Mouse (Mus musculus) splenic B cell, adult 2 months (primary cell): ENCODE results near the gene Ppp3ca.

Source experiments
- DNase-seq: peaks from one replicate; pipeline ENCODE4 v3.0.0-alpha.2; 2011; ENCODE audit warnings: low read depth, low spot score
- H3K27me3 ChIP-seq: 2 replicates; pipeline ENCODE4 v1.6.1; 2012; ENCODE audit warnings: mild to moderate bottlenecking, low read length, moderate library complexity, mixed read lengths; ENCODE audit not compliant: control insufficient read depth, poor library complexity, insufficient read depth, severe bottlenecking
- H3K36me3 ChIP-seq: 2 replicates; pipeline ENCODE4 v1.6.1; 2012; ENCODE audit warnings: mild to moderate bottlenecking, low read length, moderate library complexity, mixed read lengths; ENCODE audit not compliant: control insufficient read depth, poor library complexity, insufficient read depth, severe bottlenecking

The Ppp3ca gene

DNA sequence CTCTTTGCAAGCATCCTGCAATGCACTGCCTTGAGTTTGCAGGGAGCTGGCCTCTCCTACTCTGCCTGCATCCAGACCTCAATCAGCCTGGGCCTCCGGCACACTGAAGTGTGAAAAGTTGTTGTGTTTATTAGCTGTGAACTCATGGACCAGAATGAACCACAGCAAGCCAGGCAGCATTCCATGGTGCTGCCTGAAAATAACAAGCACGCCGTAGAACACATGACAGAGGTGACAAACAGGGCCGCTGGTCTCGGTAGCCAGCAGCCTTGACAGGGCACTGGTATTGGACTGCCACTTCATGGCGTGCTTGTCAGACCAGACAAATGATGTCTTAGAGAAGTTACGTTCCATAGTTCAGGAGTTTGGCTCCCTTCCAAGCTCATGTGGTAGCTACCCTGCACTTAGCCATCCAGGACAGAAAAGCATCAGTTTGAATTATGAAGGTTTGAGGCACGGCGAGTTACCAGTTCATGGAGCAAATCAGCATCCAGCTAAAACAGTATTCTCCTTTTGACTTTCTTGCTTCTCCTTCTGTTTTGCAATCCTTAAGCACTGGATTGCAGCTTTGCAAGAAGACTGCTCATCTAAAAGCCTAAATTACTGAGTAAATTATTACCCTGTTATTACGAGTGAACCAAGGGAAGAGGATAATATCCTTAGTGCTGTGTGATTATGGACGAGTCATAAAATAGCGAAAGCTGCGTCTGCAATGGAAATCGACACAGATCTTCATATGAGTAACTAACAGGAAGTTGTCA lies 202.0 kb downstream of the Ppp3ca start:
- Histone ChIP-seq H3K36me3 (peaks cover 5% of the 10 kb centered on the region; the same call in 1 of the 2 replicates), H3K27me3 (no peaks in the 10 kb centered on the region)
- DNase-seq = no peak

DNA sequence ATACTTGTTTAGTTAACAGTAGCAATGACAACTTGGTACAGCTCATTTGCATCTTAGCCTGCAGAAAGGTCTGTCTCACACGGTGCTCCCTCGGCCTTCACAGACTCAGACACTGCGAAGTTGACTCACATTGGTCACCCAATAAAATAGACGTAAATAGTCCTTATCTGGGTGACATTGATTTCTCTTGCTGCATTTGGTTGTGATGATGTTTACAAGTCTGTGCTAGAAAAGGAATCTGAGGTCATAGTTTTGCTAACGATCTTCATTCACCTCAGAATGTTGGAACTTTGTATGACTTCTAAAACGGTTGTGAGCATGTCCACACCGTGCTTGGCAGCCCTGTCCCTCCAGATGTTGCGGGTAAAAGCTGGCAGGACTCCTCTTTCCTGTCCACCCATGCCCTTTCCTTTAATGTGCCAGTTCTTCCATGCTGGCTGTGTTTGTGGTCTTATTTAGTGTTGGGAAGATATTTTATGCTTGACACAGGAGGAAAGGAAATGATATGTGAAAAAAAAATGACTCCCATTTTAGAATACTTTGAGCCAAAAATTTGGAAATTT lies 202.7 kb downstream of the Ppp3ca start:
- no peaks in the 10 kb centered on the region for H3K27me3 ChIP-seq
- peaks cover 8% of the 10 kb centered on the region for H3K36me3 ChIP-seq
- DNase-seq = no peak

DNA sequence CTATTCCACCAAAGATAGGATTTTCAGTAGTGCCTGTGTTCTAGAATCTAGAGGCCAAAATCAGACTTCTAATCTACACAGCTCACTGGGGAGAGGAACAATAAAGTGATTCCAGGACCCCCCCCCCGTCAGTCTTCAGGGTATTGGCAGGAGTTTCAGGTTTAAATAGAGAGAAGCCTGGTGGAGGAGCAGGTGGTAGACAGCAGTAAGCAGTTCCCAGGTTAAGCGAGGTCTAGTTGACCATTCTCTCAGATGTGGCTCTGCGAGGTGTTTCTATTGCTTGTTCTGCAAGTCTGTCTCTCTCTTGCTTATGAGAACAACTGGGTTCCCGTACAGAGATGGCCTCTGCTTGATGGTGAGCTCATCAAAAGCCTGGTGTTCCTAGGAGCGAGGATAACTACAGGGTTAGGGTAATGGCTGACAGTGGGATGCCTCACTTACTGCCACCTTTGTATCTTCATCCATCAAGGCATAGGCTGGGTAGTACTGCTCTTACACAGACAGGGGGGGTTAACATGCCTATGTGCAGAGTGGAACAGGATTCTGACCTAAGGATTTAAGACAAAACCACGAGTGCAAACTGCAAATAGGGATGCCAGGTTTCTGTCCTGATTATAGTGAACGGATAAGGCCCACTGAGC lies 204.0 kb downstream of the Ppp3ca start:
- Histone ChIP-seq H3K27me3 (no peaks in the 10 kb centered on the region), H3K36me3 (peaks cover 11% of the 10 kb centered on the region)
- no peak for DNase-seq

GRCm38 (mm10) chr3:136874566-136874965 lies 204.6 kb downstream of the Ppp3ca start:
- Histone ChIP-seq H3K36me3 (peaks cover 11% of the 10 kb centered on the region), H3K27me3 (no peaks in the 10 kb centered on the region)
- DNase-seq = no peak

DNA sequence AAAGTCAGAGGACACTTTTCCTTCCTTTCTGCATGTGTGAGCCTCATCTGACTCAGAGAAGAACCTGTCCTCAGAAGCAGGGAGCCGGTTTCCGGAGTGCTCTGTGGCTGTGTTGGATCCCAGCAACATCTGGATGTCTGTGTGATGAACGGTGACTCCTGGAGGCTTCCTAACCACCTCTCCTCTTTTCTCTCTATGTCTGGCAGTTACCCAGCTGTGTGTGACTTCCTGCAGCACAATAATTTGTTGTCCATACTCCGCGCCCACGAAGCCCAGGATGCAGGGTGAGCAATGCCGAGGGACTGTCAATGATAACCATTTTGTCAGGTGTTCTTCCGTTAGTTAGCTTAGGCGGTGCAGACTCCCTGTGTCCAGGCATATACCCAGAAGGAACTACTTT lies 217.8 kb downstream of the Ppp3ca start:
- no peak for DNase-seq
- no peaks in the 10 kb centered on the region for H3K27me3 ChIP-seq
- H3K36me3 ChIP-seq = peaks cover 15% of the 10 kb centered on the region

DNA sequence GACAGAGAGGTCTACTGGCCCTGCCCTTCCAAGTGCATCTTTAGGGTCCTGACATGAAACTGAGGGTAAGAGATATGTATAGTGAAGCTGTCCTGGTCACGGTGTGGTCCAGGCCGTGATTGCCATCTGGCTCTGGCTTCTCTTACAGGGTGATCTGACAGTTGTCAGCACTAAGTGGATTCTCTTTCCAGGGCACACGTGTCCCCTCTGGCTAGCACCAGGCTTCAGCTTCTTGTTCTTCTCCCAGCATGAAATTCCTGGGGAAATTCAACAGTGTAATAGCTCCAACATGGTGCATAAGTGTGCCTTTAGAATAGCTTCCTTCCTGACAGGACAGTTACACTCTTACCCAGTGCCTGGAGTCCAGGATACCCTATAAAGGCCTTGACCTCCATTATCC lies 222.2 kb downstream of the Ppp3ca start:
- no peaks in the 10 kb centered on the region for H3K27me3 ChIP-seq
- no peak for DNase-seq
- peaks cover 13% of the 10 kb centered on the region for H3K36me3 ChIP-seq

- Histone ChIP-seq H3K36me3 (peaks cover 16% of the 10 kb centered on the region), H3K27me3 (no peaks in the 10 kb centered on the region)
- DNase-seq = no peak
Measured at GRCm38 (mm10) chr3:136893596-136894402, 223.9 kb downstream of the Ppp3ca start.

DNA sequence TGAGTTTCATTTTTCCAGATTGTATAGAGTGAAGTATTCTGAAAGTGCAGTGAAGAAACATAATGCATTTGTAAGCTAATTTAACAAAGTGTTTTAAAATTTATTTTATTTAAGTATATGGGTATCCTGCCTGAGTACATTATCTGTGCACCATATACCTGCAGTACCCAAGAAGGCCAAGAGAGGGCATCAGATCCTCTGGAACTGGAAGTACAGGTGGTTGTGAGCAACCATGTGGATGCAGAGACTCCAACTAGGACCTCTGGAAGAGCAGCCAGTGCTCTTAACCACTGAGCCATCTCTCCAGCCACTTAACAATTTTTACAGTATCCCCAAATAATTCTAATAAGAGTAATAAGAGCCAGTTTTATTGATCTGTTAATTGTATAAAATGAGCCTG lies 225.6 kb downstream of the Ppp3ca start:
- H3K27me3 ChIP-seq = no peaks in the 10 kb centered on the region
- peak; percentile 70 for DNase-seq
- H3K36me3 ChIP-seq = peaks cover 12% of the 10 kb centered on the region

DNA sequence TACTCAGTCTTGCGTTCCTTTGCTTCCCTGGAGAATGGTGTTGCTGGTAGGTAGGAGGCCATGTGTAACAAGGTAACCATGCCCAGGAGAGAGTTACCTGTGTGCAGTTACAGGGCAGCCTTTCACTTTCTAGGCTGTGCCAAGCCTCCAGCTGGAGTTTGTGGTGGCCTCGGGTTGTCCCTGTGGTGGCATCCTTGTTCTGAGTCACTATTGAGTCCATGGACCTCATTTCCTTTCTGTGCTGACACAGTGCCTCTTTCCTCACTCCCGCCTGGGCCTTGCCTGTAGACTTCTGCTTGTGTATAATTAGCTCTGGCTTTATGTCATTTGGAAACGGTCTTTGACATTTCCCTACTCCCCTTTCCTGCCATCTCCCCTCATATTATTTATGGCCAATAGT lies 226.4 kb downstream of the Ppp3ca start:
- DNase-seq = no peak
- Histone ChIP-seq H3K36me3 (peaks cover 17% of the 10 kb centered on the region), H3K27me3 (no peaks in the 10 kb centered on the region)

DNA sequence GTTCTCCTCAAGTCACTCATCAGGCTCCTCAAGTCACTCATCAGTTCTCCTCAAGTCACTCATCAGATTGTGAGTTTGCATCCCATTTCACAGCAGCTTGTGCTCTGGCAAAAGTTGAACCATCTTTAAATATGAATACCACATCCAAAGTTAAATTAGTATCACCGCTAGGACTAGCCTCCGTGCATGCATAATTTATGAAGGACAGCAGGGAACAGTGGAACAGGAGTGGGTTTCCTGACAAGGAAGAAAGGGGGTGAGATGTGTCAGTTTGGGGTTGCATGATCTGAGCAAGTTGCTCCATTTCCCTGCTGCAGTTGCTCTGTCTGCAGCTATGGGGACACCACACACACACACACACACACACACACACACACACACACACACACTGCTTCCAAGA lies 229.8 kb downstream of the Ppp3ca start:
- Histone ChIP-seq H3K36me3 (peaks cover 13% of the 10 kb centered on the region), H3K27me3 (no peaks in the 10 kb centered on the region)
- DNase-seq = no peak

- peaks cover 13% of the 10 kb centered on the region for H3K36me3 ChIP-seq
- no peak for DNase-seq
- no peaks in the 10 kb centered on the region for H3K27me3 ChIP-seq
Measured at GRCm38 (mm10) chr3:136900986-136901385, 231.1 kb downstream of the Ppp3ca start.

GRCm38 (mm10) chr3:136902776-136903175 lies 232.9 kb downstream of the Ppp3ca start:
- no peak for DNase-seq
- Histone ChIP-seq H3K36me3 (peaks cover 11% of the 10 kb centered on the region; the same call in 1 of the 2 replicates), H3K27me3 (no peaks in the 10 kb centered on the region)

- peak; percentile 65 for DNase-seq
- Histone ChIP-seq H3K27me3 (no peaks in the 10 kb centered on the region), H3K36me3 (peaks cover 17% of the 10 kb centered on the region)
Measured at GRCm38 (mm10) chr3:136905577-136905976, 235.7 kb downstream of the Ppp3ca start.

DNA sequence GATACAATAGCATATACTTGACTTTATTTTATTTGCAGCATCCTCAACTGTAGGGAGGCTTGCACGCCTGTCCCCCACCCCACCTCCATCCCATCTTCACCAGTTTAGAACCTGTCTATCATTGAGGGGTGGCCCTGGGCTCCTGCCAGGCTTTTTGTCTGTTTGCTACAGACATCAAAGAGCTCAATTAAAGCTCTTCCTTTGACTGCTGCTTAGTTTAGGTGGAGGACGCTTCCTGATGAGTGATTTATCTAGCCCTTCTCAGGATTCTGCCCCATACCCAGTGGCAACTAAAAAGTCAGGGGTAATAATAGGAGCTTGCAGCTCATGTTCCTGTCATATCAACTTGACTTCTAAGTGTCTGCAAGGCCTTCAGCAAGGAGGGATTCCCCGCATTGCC lies 239.6 kb downstream of the Ppp3ca start:
- DNase-seq = no peak
- Histone ChIP-seq H3K36me3 (peaks cover 14% of the 10 kb centered on the region), H3K27me3 (no peaks in the 10 kb centered on the region)

DNA sequence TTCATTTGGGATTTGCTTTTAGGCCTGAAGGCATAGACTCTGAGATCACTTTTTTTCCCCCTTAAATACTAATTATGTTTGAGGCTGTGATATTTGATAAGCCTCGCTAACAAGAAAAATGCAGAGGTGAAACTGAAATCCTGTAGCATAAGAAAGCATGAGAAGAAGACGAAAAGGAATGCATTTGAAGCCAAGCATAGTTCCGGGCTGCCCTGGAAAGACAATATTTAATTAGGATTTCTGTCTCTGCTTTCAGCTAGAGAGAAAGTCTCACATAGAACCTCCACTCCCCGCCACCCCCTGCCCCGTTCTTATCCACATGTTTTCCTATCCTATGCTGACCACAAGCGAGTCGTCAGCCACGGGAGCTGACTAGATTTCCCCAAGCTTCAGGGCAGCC lies 241.4 kb downstream of the Ppp3ca start:
- Histone ChIP-seq H3K36me3 (peaks cover 9% of the 10 kb centered on the region), H3K27me3 (no peaks in the 10 kb centered on the region)
- no peak for DNase-seq
